Mouse (Mus musculus): ENCODE measurements around the gene Il18bp. TPM values are rescaled to one million over a fixed set of nuclear protein-coding genes. Genes with fewer than 3 reads are reported as not detected.

Gene Il18bp
- polyA plus RNA-seq, 1 experiment = 18.9 TPM

DNA sequence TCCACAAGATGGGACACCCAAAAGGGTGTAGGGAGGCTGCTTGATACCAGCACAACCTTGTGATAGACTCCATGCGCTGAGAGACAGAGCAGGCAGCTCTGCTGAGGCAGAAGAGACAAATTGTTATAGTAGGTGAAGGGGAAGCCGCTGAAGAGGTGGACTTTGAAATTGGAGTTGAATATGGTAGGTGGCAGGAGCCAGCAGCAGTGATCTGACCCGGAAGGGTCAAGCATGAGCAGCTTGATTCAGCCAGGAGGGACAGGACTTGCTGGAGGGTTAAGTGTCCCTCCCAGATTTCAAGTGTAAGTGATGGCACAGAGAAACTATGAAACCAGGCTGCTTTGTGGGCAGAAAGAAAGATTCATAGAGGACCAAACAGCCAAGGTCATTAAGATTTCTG lies 33.4 kb downstream of the Il18bp start:
- no peak overlapping the region for H3K27ac ChIP-seq (ENCODE audit: insufficient read depth, low read depth, low read length)
- 43% methylated on average over 3 of the region's 3 CpGs for WGBS
- no peaks in the 10 kb centered on the region for H3K27me3 ChIP-seq (replicated peaks; ENCODE audit: control insufficient read depth, insufficient read depth, low read length)
- H3K4me3 ChIP-seq (ENCODE audit: insufficient read depth, low read depth, low read length) = no peak overlapping the region
- peak; percentile 61 for DNase-seq
- peaks cover 6% of the 10 kb centered on the region; the same call in 1 of the 2 replicates for H3K4me1 ChIP-seq (ENCODE audit: control insufficient read depth, insufficient read depth, low read length)
- peaks cover 4% of the 10 kb centered on the region for H3K36me3 ChIP-seq (ENCODE audit: control insufficient read depth, insufficient read depth, low read length)
- no peak for TF ChIP-seq CTCF (conservative IDR thresholded peaks at IDR 0.05; ENCODE audit: insufficient read depth, insufficient read length, low read depth, low read length)
- no peak for TF ChIP-seq POLR2A (IDR thresholded peaks at IDR 0.05; ENCODE audit: low read depth, low read length)

GRCm38 (mm10) chr7:101982735-101983134 lies 35.8 kb downstream of the Il18bp start:
- H3K36me3 ChIP-seq (ENCODE audit: control insufficient read depth, insufficient read depth, low read length) = peaks cover under 1% of the 10 kb centered on the region; the same call in 1 of the 2 replicates
- H3K27ac ChIP-seq (ENCODE audit: insufficient read depth, low read depth, low read length) = no peak overlapping the region
- WGBS = 38% methylated on average over 1 of the region's 1 CpGs

GRCm38 (mm10) chr7:101974505-101974904 lies 44.0 kb downstream of the Il18bp start:
- DNase-seq = peak; percentile 29
- TF ChIP-seq POLR2A (IDR thresholded peaks at IDR 0.05; ENCODE audit: low read depth, low read length) (no peak), CTCF (conservative IDR thresholded peaks at IDR 0.05; ENCODE audit: insufficient read depth, insufficient read length, low read depth, low read length) (no peak)
- 18% methylated on average over 2 of the region's 2 CpGs for WGBS
- Histone ChIP-seq H3K27me3 (replicated peaks; ENCODE audit: control insufficient read depth, insufficient read depth, low read length) (no peaks in the 10 kb centered on the region), H3K27ac (ENCODE audit: insufficient read depth, low read depth, low read length) (no peak overlapping the region), H3K36me3 (ENCODE audit: control insufficient read depth, insufficient read depth, low read length) (peaks cover 2% of the 10 kb centered on the region; the same call in 1 of the 2 replicates), H3K4me1 (ENCODE audit: control insufficient read depth, insufficient read depth, low read length) (peaks cover 28% of the 10 kb centered on the region), H3K4me3 (ENCODE audit: insufficient read depth, low read depth, low read length) (no peak overlapping the region)

More at GRCm38 (mm10) chr7:101982735-101983134, 35.8 kb downstream of the Il18bp start:
- TF ChIP-seq CTCF (conservative IDR thresholded peaks at IDR 0.05; ENCODE audit: insufficient read depth, insufficient read length, low read depth, low read length) (no peak), POLR2A (IDR thresholded peaks at IDR 0.05; ENCODE audit: low read depth, low read length) (no peak)
- H3K4me1 ChIP-seq (ENCODE audit: control insufficient read depth, insufficient read depth, low read length) = peaks cover 6% of the 10 kb centered on the region; the same call in 1 of the 2 replicates
- DNase-seq = peak; percentile 85
- no peak overlapping the region for H3K4me3 ChIP-seq (ENCODE audit: insufficient read depth, low read depth, low read length)
- no peaks in the 10 kb centered on the region for H3K27me3 ChIP-seq (replicated peaks; ENCODE audit: control insufficient read depth, insufficient read depth, low read length)

- Histone ChIP-seq H3K4me1 (ENCODE audit: control insufficient read depth, insufficient read depth, low read length) (peaks cover 31% of the 10 kb centered on the region), H3K4me3 (ENCODE audit: insufficient read depth, low read depth, low read length) (no peak overlapping the region), H3K27ac (ENCODE audit: insufficient read depth, low read depth, low read length) (no peak overlapping the region), H3K27me3 (replicated peaks; ENCODE audit: control insufficient read depth, insufficient read depth, low read length) (no peaks in the 10 kb centered on the region), H3K36me3 (ENCODE audit: control insufficient read depth, insufficient read depth, low read length) (peaks cover 2% of the 10 kb centered on the region; the same call in 1 of the 2 replicates)
- TF ChIP-seq CTCF (conservative IDR thresholded peaks at IDR 0.05; ENCODE audit: insufficient read depth, insufficient read length, low read depth, low read length) = no peak
- 63% methylated on average over 3 of the region's 3 CpGs for WGBS
- DNase-seq = no peak
Measured at GRCm38 (mm10) chr7:101973730-101974129, 44.8 kb downstream of the Il18bp start.

DNA sequence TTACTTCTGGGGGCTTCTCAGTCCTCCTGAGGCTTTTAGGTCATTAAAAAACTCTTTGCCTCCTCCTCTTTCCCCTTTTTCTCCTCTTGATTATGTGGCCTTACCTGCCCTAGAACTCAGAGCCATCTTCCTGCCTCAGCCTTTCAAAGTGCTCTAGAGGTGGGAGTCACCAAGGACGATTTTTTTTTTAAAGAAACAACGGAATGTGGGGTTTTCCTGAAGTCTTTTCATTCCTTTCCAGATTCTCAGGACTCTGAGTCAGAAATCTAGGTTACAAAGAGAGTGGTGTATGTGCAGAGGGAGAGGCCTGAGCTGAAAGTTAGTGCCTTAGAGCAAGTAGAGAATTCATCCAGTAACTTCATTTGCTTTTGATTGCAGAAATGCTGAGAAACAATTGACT lies 46.8 kb downstream of the Il18bp start:
- 17% methylated on average over 2 of the region's 2 CpGs for WGBS
- Histone ChIP-seq H3K4me1 (ENCODE audit: control insufficient read depth, insufficient read depth, low read length) (peaks cover 32% of the 10 kb centered on the region), H3K36me3 (ENCODE audit: control insufficient read depth, insufficient read depth, low read length) (no peaks in the 10 kb centered on the region), H3K4me3 (ENCODE audit: insufficient read depth, low read depth, low read length) (peak overlapping the region; percentile 80), H3K27ac (ENCODE audit: insufficient read depth, low read depth, low read length) (peak overlapping the region; percentile 96), H3K27me3 (replicated peaks; ENCODE audit: control insufficient read depth, insufficient read depth, low read length) (no peaks in the 10 kb centered on the region)
- TF ChIP-seq CTCF (conservative IDR thresholded peaks at IDR 0.05; ENCODE audit: insufficient read depth, insufficient read length, low read depth, low read length) = no peak
- TF ChIP-seq POLR2A (IDR thresholded peaks at IDR 0.05; ENCODE audit: low read depth, low read length) = no peak
- no peak for DNase-seq

GRCm38 (mm10) chr7:101970821-101971461 lies 47.5 kb downstream of the Il18bp start:
- no peaks in the 10 kb centered on the region for H3K36me3 ChIP-seq (ENCODE audit: control insufficient read depth, insufficient read depth, low read length)
- peaks cover 32% of the 10 kb centered on the region for H3K4me1 ChIP-seq (ENCODE audit: control insufficient read depth, insufficient read depth, low read length)
- H3K27me3 ChIP-seq (replicated peaks; ENCODE audit: control insufficient read depth, insufficient read depth, low read length) = no peaks in the 10 kb centered on the region
- H3K4me3 ChIP-seq (ENCODE audit: insufficient read depth, low read depth, low read length) = peak overlapping the region; percentile 80
- H3K27ac ChIP-seq (ENCODE audit: insufficient read depth, low read depth, low read length) = peak overlapping the region; percentile 96
- TF ChIP-seq CTCF (conservative IDR thresholded peaks at IDR 0.05; ENCODE audit: insufficient read depth, insufficient read length, low read depth, low read length) = no peak
- no peak for TF ChIP-seq POLR2A (IDR thresholded peaks at IDR 0.05; ENCODE audit: low read depth, low read length)
- peak; percentile 86 for DNase-seq
- 1% methylated on average over 19 of the region's 19 CpGs for WGBS

GRCm38 (mm10) chr7:101970429-101970775 lies 48.1 kb downstream of the Il18bp start:
- no peak for TF ChIP-seq POLR2A (IDR thresholded peaks at IDR 0.05; ENCODE audit: low read depth, low read length)
- no peak for TF ChIP-seq CTCF (conservative IDR thresholded peaks at IDR 0.05; ENCODE audit: insufficient read depth, insufficient read length, low read depth, low read length)
- Histone ChIP-seq H3K4me1 (ENCODE audit: control insufficient read depth, insufficient read depth, low read length) (peaks cover 36% of the 10 kb centered on the region), H3K27ac (ENCODE audit: insufficient read depth, low read depth, low read length) (peak overlapping the region; percentile 96), H3K27me3 (replicated peaks; ENCODE audit: control insufficient read depth, insufficient read depth, low read length) (no peaks in the 10 kb centered on the region), H3K36me3 (ENCODE audit: control insufficient read depth, insufficient read depth, low read length) (no peaks in the 10 kb centered on the region), H3K4me3 (ENCODE audit: insufficient read depth, low read depth, low read length) (peak overlapping the region; percentile 80)
- WGBS = 0% methylated on average over 17 of the region's 17 CpGs
- DNase-seq = peak; percentile 97

Data from kidney, adult 2 months (tissue).